Mouse (Mus musculus) cortical plate, adult 2 months (tissue): ENCODE data around the gene Sf3a1. TPM values are rescaled to one million over a fixed set of nuclear protein-coding genes. Genes with fewer than 3 reads are reported as not detected.

Source experiments
- H3K27ac ChIP-seq: fragments of 200-500 bp; 2 replicates; pipeline ENCODE4 v1.5.1; 2012; ENCODE audit warnings: low read length, control low read depth, inconsistent platforms; ENCODE audit not compliant: insufficient read depth
- H3K4me1 ChIP-seq: fragments of 200-500 bp; 2 replicates; pipeline ENCODE4 v1.6.1; 2011; ENCODE audit warnings: low read length; ENCODE audit not compliant: control insufficient read depth, insufficient read depth
- H3K4me3 ChIP-seq: fragments of 200-500 bp; 2 replicates; pipeline ENCODE4 v1.5.1; 2011; ENCODE audit warnings: mild to moderate bottlenecking, low read length, control low read depth; ENCODE audit not compliant: insufficient read depth
- CTCF ChIP-seq: fragments of 200-500 bp; IDR thresholded peaks from 2 replicates; pipeline ENCODE4 v1.5.1; 2011; ENCODE audit warnings: mild to moderate bottlenecking, control low read depth, low read length; ENCODE audit not compliant: insufficient read depth; ENCODE audit errors: extremely low read depth
- POLR2A ChIP-seq: fragments of 200-500 bp; IDR thresholded peaks from 2 replicates; pipeline ENCODE4 v1.6.1; 2011; ENCODE audit warnings: mild to moderate bottlenecking, low read length, control low read depth; ENCODE audit not compliant: insufficient read depth; ENCODE audit errors: extremely low read depth
- polyA plus RNA-seq: library from polyadenylated mRNA; depleted of rRNA; stranded (reverse); fragments of >200 nt; gene quantifications from 2 replicates; pipeline ENCODE4 v1.2.3, GENCODE M21; 2012

Sf3a1 gene
- polyA plus RNA-seq, 1 experiment: 38.8 TPM

DNA sequence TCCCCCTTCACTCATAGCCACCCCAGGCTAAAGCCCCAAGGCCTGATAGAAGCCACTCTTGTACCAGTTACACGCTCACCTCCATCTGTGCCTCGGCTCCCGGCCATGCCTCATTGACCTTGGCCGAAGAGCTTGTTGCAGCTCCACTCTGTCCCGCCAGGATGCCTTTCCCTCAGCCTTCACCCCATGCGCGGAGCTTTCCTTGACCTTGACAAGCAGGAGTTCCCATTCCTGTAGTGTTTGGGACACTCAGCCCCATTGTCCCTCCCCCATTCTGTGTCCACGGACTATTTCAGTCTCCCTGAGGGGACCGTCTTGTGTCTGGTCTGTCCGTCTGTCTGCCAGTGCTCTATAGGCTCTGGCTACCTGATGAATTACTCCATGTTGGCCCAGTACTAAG, 53.0 kb downstream of the Sf3a1 start:
- no peak overlapping the region for H3K4me3 ChIP-seq
- H3K4me1 ChIP-seq: no peaks in the 10 kb centered on the region
- no peak overlapping the region for H3K27ac ChIP-seq
- TF ChIP-seq POLR2A (no peak), CTCF (no peak)

DNA sequence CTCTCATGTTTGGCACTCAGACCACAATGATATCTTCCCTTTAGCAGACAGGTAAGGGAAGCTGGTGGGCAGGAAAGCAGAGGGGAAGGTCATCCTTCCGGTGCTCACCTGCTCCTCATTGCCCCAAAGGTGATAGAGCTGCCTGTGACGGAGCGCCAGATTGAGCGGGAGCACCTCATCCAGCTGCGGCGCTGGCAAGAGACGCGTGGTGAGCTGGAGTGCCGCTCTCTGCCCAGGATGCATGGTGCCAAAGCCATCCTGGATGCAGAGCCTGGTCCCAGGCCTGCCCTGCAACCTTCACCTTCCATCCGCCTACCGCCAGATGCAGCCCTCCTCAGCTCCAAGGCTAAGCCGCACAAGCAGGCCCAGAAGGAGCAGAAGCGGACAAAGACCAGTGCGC, 54.4 kb downstream of the Sf3a1 start:
- no peak overlapping the region for H3K27ac ChIP-seq

DNA sequence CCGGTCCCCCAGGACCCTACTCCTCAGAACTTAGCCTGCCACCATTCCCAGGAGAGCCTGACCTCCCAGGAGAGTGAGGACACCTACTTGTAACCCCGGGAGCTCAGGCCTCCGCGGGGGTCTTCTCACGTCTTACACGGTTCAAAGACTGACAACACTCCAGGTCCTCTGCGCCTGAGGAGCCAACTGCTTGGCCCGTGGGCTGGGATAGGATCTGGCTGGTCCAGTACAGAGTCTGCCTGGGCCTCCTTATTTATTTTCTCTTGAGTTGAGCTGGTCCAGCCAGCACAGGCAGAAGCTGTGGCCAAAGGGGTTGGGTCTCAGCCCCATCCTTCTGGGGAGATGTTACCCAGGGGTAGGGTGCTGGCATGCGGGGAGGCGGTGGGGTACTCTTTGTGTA, 54.9 kb downstream of the Sf3a1 start:
- H3K27ac ChIP-seq: no peak overlapping the region
- H3K4me1 ChIP-seq: no peaks in the 10 kb centered on the region
- no peak overlapping the region for H3K4me3 ChIP-seq
- TF ChIP-seq POLR2A: no peak
- TF ChIP-seq CTCF: no peak

More for the DNA sequence above, 54.4 kb downstream of the Sf3a1 start:
- Histone ChIP-seq H3K4me1 (no peaks in the 10 kb centered on the region), H3K4me3 (no peak overlapping the region)
- TF ChIP-seq CTCF: no peak
- no peak for TF ChIP-seq POLR2A

DNA sequence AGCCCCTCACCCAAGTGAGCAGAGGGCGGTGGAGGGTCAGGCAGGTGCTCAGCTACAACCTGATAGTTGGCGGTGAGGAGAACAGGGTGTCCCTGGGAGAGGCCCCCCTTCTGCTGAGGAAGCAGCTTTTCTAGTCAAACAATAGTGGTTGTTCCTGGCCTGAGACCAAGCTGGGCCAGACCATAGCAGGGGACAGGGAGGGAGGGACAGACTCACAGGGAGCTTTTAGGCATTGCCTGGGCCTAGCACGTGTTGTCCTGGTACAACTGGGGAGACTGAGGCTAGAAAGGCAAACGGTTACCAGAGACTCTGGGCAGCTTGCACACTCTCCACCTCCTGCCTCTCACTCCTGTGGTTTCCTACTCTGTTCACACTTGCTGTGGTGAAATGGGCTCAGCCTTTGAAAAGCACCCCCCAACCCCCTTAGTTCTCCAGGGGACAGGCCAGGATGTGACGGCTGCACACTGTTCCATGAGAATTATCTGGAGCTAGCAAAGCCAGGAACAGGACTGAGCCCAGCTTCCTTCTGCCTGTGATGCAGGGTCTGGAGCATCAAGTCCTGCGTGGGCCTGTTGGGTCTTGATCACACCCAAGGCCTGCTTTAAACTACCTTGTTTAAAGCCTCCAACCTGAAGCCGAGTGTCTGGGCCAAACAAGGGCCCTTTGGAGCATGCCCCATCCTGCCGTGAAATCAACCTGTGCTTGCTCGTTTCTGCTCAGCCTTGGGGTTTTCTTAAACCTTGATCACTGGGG, 56.3 kb downstream of the Sf3a1 start:
- TF ChIP-seq CTCF (no peak), POLR2A (no peak)
- Histone ChIP-seq H3K4me1 (no peaks in the 10 kb centered on the region), H3K4me3 (no peak overlapping the region), H3K27ac (peak overlapping the region; percentile 67)

DNA sequence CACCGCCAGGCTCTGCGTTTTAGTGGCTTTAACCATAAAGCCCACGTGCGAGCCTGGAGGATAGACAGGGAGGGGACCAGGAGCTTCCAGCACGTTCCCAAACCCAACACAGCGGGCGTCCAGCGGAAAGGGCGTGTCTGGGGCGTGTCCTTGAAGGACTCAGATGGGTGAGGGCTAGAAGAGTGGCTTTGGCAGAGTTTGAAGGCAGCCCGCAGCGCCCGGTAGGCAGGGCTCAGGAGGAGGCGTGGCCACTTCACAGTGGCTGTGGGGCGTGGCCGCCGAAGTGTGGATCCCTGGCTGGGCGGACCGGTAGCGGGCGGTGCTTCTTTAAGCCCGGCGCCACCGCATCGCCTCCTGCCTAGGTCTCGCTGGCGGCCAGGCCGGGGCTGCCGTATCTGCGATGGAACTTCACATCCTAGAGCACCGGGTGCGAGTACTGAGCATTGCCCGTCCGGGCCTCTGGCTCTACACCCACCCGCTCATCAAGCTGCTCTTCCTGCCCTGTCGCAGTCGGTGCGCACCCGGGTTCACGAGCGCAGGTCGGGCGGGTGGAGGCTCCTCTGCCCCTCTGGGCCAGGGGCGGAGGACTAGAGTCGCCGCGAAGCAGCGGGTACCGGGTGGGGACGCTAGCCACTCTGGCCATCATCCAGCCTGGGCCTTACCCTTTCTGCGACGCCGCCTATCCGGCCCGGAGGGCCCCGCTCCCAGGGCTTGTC, 57.9 kb downstream of the Sf3a1 start, which contains the start of gene Castor1:
Castor1 (plus strand) TSS at position 312 of the 716 bp plus-strand sequence.
- TF ChIP-seq CTCF (no peak), POLR2A (0 out of 2 replicates have a peak, but pooled peaks have one; percentile 17)
- Histone ChIP-seq H3K27ac (peak within 1 kb of the TSS; percentile 89), H3K4me3 (peak within 1 kb of the TSS; percentile 18), H3K4me1 (no peaks in the 10 kb centered on the region)

DNA sequence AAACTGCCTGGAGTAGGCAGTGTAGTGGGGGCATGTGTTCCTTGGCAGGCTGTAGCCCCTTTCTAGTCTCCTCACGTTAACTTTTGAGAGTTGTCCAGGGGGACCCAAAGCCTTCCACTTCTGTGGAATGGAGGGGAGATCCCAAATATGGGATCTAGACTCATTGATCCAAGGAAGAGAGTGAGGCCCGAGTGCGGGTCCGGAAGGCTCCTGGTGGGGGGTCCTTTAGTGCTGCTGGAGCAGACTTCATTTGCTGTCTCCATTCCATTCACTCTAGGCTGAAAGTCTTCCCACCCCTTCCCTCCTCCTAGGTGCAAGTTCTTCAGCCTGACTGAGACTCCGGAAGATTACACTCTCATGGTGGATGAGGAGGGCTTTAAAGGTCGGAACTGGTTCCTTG, 58.5 kb downstream of the Sf3a1 start:
- Histone ChIP-seq H3K4me3 (peak overlapping the region; percentile 18; the same call in 1 of the 2 replicates), H3K4me1 (no peaks in the 10 kb centered on the region), H3K27ac (peak overlapping the region; percentile 89)
- TF ChIP-seq POLR2A (no peak), CTCF (no peak)

DNA sequence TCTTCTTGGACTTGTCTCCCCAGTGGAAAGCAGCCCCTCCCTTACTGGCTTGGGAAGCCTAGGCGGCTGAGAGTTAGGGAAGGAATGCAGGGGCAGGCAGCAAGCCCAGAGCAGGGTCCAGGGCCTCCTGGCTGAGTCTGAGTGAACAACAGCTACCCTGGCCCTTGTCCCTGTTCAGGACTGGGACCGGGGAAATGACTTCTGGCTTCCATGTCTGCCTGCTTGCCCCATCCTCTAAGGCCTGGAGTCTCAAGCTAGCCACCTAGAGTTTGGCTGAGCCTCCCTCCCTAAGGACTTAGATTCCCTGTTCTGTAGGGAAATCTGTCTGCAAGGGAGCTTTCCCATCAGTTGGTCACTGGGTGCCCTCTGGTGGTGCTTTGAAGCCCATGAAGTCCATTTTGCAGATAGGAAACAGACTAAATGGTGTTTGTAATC, 59.2 kb downstream of the Sf3a1 start:
- H3K27ac ChIP-seq: no peak overlapping the region
- no peak overlapping the region for H3K4me3 ChIP-seq
- TF ChIP-seq CTCF: peak; percentile 97
- TF ChIP-seq POLR2A: no peak
- no peaks in the 10 kb centered on the region for H3K4me1 ChIP-seq

DNA sequence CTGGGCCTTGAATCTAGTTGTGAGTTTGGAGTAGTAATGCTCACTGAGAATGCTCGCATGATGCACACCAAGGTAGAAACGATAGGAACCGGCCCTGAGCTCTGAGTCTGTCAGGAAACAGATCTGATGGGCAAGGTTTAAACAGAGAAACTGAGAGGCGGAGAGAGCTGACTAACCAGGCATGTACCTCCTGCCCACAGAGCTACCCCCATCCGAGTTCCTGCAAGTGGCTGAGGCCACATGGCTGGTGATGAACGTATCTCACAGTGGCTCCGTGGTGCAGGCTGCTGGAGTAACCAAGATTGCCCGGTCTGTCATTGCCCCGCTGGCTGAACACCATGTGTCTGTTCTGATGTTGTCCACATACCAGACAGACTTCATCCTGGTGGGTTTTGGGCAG, 59.8 kb downstream of the Sf3a1 start:
- H3K4me1 ChIP-seq: no peaks in the 10 kb centered on the region
- TF ChIP-seq CTCF: no peak
- no peak for TF ChIP-seq POLR2A
- no peak overlapping the region for H3K4me3 ChIP-seq
- no peak overlapping the region for H3K27ac ChIP-seq

DNA sequence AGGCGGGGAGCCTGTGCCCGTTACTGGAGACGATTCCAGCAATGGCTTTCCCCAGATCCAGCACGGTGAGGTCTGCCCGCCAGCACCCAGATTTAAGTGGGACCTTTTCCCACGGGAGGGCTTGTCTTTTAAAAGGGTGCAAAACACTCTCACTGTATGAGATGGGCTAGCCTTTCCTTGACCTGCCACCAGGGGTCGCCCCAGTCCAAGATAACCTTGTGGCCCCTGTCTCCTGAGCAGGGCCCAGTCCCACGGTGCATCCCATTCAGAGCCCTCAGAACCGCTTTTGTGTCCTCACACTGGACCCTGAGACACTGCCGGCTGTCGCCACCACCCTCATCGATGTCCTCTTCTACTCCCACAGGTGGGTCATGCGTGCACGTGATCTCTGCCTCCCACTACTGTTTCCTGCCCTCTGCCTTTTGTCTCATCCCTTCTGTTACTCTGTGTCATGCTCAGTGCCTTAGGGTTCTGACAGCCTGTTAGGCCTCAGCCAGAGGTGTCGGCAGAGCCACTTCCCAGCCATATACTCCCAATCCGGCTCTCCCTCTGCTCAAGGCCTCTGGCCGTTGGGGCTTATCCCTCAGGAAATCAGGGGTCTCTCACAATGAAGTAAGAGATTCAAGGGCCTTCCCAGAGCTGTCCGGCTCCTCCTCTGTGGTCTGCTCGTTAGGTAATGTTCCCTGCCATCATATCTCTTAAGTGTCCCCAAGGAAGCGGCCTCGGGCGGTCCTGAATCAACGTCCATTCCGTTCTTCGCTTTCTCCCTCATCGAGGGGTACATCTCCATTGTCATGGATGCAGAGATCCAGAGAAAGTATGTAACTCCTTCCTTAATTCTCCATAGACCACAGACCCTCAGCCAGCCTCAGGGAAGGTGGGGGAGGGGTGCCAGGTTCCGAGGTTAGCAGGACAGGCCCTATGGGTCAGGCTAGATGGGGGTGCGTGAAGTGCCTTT, 60.6 kb downstream of the Sf3a1 start:
- H3K4me3 ChIP-seq: no peak overlapping the region
- no peak overlapping the region for H3K27ac ChIP-seq
- TF ChIP-seq CTCF (peak; percentile 71), POLR2A (no peak)
- no peaks in the 10 kb centered on the region for H3K4me1 ChIP-seq
